Mouse (Mus musculus) MEL (cell line): ENCODE data around the gene Wfdc11. TPM values are rescaled to one million over a fixed set of nuclear protein-coding genes. Genes with fewer than 3 reads are reported as not detected.

ENCODE experiments used
- DNase-seq: peaks from one replicate; pipeline ENCODE4 v3.0.0; 2011; ENCODE audit warnings: low read depth, low spot score
- H3K27ac ChIP-seq: 2 replicates; pipeline ENCODE4 v1.5.1; 2012; ENCODE audit warnings: low read depth, mild to moderate bottlenecking, control low read depth, low read length, moderate library complexity; ENCODE audit not compliant: control insufficient read depth
- H3K27me3 ChIP-seq, 2 experiments: fragments of 150-350 bp in 1 of 2; sonication (generic) in 1 of 2; 2 replicates each; pipeline ENCODE4 v1.6.1; 2012; ENCODE audit warnings: low read length in 2 of 2, mild to moderate bottlenecking in 2 of 2, improper control_type of control experiment in 1 of 2, moderate library complexity in 1 of 2; ENCODE audit not compliant: insufficient read depth in 2 of 2, control insufficient read depth in 1 of 2
- H3K36me3 ChIP-seq, 2 experiments: 2 replicates each; pipeline ENCODE4 v1.6.1; 2012 to 2014; ENCODE audit warnings: low read length in 2 of 2, improper control_type of control experiment in 1 of 2, inconsistent platforms in 1 of 2, mild to moderate bottlenecking in 1 of 2; ENCODE audit not compliant: insufficient read depth in 2 of 2, control insufficient read depth in 1 of 2
- H3K4me1 ChIP-seq, 2 experiments: fragments of 150-350 bp in 1 of 2; sonication (generic) in 1 of 2; 2 replicates each; pipeline ENCODE4 v1.6.1; 2012; ENCODE audit warnings: low read length in 2 of 2, improper control_type of control experiment in 1 of 2, mild to moderate bottlenecking in 1 of 2; ENCODE audit not compliant: insufficient read depth in 2 of 2, control insufficient read depth in 1 of 2
- H3K4me3 ChIP-seq, 2 experiments: fragments of 150-350 bp in 1 of 2; sonication (generic) in 1 of 2; 2 replicates each; pipeline ENCODE4 v1.5.1; 2012; ENCODE audit warnings: low read depth in 2 of 2, low read length in 2 of 2, mild to moderate bottlenecking in 2 of 2, moderate library complexity in 2 of 2, control low read depth in 1 of 2, improper control_type of control experiment in 1 of 2; ENCODE audit not compliant: control insufficient read depth in 1 of 2, insufficient read depth in 1 of 2
- H3K79me2 ChIP-seq: 2 replicates; pipeline ENCODE4 v1.6.1; 2012; ENCODE audit warnings: mild to moderate bottlenecking, low read length, moderate library complexity; ENCODE audit not compliant: control insufficient read depth, poor library complexity, insufficient read depth
- H3K9ac ChIP-seq: 2 replicates; pipeline ENCODE4 v1.6.1; 2012; ENCODE audit warnings: low read depth, mild to moderate bottlenecking, control low read depth, low read length, moderate library complexity; ENCODE audit not compliant: control insufficient read depth, poor library complexity, severe bottlenecking
- H3K9me3 ChIP-seq: fragments of 150-350 bp; sonication (generic); replicated peaks from 2 replicates; pipeline ENCODE4 v1.6.1; 2012; ENCODE audit warnings: mild to moderate bottlenecking, low read length, improper control_type of control experiment, moderate library complexity; ENCODE audit not compliant: insufficient read depth
- BHLHE40 ChIP-seq: IDR thresholded peaks from 2 replicates; pipeline ENCODE4 v1.6.1; 2012; ENCODE audit warnings: low read depth, mild to moderate bottlenecking, inconsistent platforms, low read length, improper control_type of control experiment, borderline replicate concordance
- CHD1 ChIP-seq: IDR thresholded peaks from 2 replicates; pipeline ENCODE4 v1.6.1; 2012; ENCODE audit warnings: low read depth, mild to moderate bottlenecking, inconsistent platforms, low read length, improper control_type of control experiment
- CTCF ChIP-seq, 3 experiments: IDR thresholded peaks in 2 of 3; conservative IDR thresholded peaks in 1 of 3; 2 replicates each; pipeline ENCODE4 v1.5.1; 2011 to 2012; ENCODE audit warnings: low read length in 3 of 3, low read depth in 2 of 3, mild to moderate bottlenecking in 2 of 3, improper control_type of control experiment in 1 of 3, inconsistent platforms in 1 of 3, mixed read lengths in 1 of 3, moderate library complexity in 1 of 3; ENCODE audit not compliant: control insufficient read depth in 1 of 3, insufficient read depth in 1 of 3, poor library complexity in 1 of 3, severe bottlenecking in 1 of 3
- EP300 ChIP-seq, 2 experiments: IDR thresholded peaks; 2 replicates each; pipeline ENCODE4 v1.6.1; 2011; ENCODE audit warnings: improper control_type of control experiment in 2 of 2, low read length in 2 of 2, low read depth in 1 of 2, mild to moderate bottlenecking in 1 of 2
- ETS1 ChIP-seq: IDR thresholded peaks from 2 replicates; pipeline ENCODE4 v1.6.1; 2012; ENCODE audit warnings: low read depth, mild to moderate bottlenecking, inconsistent platforms, low read length, improper control_type of control experiment, moderate library complexity
- GABPA ChIP-seq: IDR thresholded peaks from 2 replicates; pipeline ENCODE4 v1.6.1; 2012; ENCODE audit warnings: low read depth, mild to moderate bottlenecking, inconsistent platforms, low read length, improper control_type of control experiment, moderate library complexity
- GATA1 ChIP-seq: IDR thresholded peaks from 2 replicates; pipeline ENCODE4 v1.6.1; 2011; ENCODE audit warnings: low read depth, low read length, improper control_type of control experiment
- MAX ChIP-seq: IDR thresholded peaks from 2 replicates; pipeline ENCODE4 v1.6.1; 2011; ENCODE audit warnings: low read length, improper control_type of control experiment
- MAZ ChIP-seq: IDR thresholded peaks from 2 replicates; pipeline ENCODE4 v1.6.1; 2012; ENCODE audit warnings: low read depth, mild to moderate bottlenecking, inconsistent platforms, low read length, improper control_type of control experiment
- MYB ChIP-seq: IDR thresholded peaks from 2 replicates; pipeline ENCODE4 v1.6.1; 2011; ENCODE audit warnings: mild to moderate bottlenecking, low read depth, low read length, improper control_type of control experiment
- NRF1 ChIP-seq: IDR thresholded peaks from 2 replicates; pipeline ENCODE4 v1.6.1; 2014; ENCODE audit warnings: low read depth, mild to moderate bottlenecking, inconsistent platforms, low read length, improper control_type of control experiment, moderate library complexity; ENCODE audit not compliant: poor library complexity, insufficient read depth, severe bottlenecking
- POLR2A ChIP-seq, 2 experiments: IDR thresholded peaks; 2 replicates each; pipeline ENCODE4 v1.6.1; 2011 to 2012; ENCODE audit warnings: low read length in 2 of 2, mild to moderate bottlenecking in 2 of 2, control low read depth in 1 of 2, improper control_type of control experiment in 1 of 2, low read depth in 1 of 2, moderate library complexity in 1 of 2; ENCODE audit not compliant: control insufficient read depth in 1 of 2, insufficient read depth in 1 of 2, poor library complexity in 1 of 2
- POLR2AphosphoS5 ChIP-seq: IDR thresholded peaks from 2 replicates; pipeline ENCODE4 v1.6.1; 2012; ENCODE audit warnings: low read depth, borderline replicate concordance, mild to moderate bottlenecking, inconsistent platforms, low read length, moderate library complexity, mixed read lengths
- RAD21 ChIP-seq: IDR thresholded peaks from 2 replicates; pipeline ENCODE4 v1.6.1; 2011; ENCODE audit warnings: mild to moderate bottlenecking, low read depth, low read length, improper control_type of control experiment
- RCOR1 ChIP-seq: IDR thresholded peaks from 2 replicates; pipeline ENCODE4 v1.6.1; 2012; ENCODE audit warnings: low read depth, mild to moderate bottlenecking, inconsistent platforms, low read length, improper control_type of control experiment
- SMC3 ChIP-seq: IDR thresholded peaks from 2 replicates; pipeline ENCODE4 v1.6.1; 2011; ENCODE audit warnings: low read depth, low read length, improper control_type of control experiment
- TBP ChIP-seq: IDR thresholded peaks from 2 replicates; pipeline ENCODE4 v1.8.0; 2011; ENCODE audit warnings: low read depth, low read length, improper control_type of control experiment
- TCF12 ChIP-seq: IDR thresholded peaks from 2 replicates; pipeline ENCODE4 v1.6.1; 2014; ENCODE audit warnings: low read depth, mild to moderate bottlenecking, inconsistent platforms, low read length, improper control_type of control experiment, moderate library complexity
- USF2 ChIP-seq, 2 experiments: IDR thresholded peaks; 2 replicates each; pipeline ENCODE4 v1.6.1; 2011 to 2012; ENCODE audit warnings: improper control_type of control experiment in 2 of 2, low read length in 2 of 2, borderline replicate concordance in 1 of 2, inconsistent platforms in 1 of 2, low read depth in 1 of 2, mild to moderate bottlenecking in 1 of 2; ENCODE audit not compliant: insufficient read depth in 1 of 2
- ZC3H11A ChIP-seq: IDR thresholded peaks from 2 replicates; pipeline ENCODE4 v1.6.1; 2012; ENCODE audit warnings: low read depth, mild to moderate bottlenecking, inconsistent platforms, low read length, improper control_type of control experiment
- ZKSCAN1 ChIP-seq: IDR thresholded peaks from 2 replicates; pipeline ENCODE4 v1.6.1; 2012; ENCODE audit warnings: low read depth, mild to moderate bottlenecking, inconsistent platforms, low read length, improper control_type of control experiment, moderate library complexity
- ZMIZ1 ChIP-seq: IDR thresholded peaks from 2 replicates; pipeline ENCODE4 v1.6.1; 2012; ENCODE audit warnings: low read depth, mild to moderate bottlenecking, inconsistent platforms, low read length, improper control_type of control experiment, moderate library complexity
- polyA plus RNA-seq, 2 experiments: library from polyadenylated mRNA; stranded (reverse) in 1 of 2; unstranded in 1 of 2; fragments of >175 nt in 1 of 2; fragments of >200 nt in 1 of 2; gene quantifications; 2 replicates each; pipeline versions ENCODE4 v1.2.1 to v1.2.4; 2012; ENCODE audit warnings: low replicate concordance in 2 of 2, low read depth in 1 of 2; ENCODE audit not compliant: insufficient read length in 2 of 2, insufficient read depth in 1 of 2, missing spikeins in 1 of 2
- total RNA-seq: library from RNA; depleted of rRNA; stranded (reverse); fragments of 300-350 nt; gene quantifications from 2 replicates; pipeline ENCODE4 v1.2.3, GENCODE M21; 2012

The Wfdc11 gene
- total and polyA plus RNA-seq, 3 experiments = not detected

GRCm38 (mm10) chr2:164684807-164685206 is 10.9 kb upstream of the Wfdc11 start, which contains the start of gene Wfdc13:
Gene Wfdc13, plus strand, starts transcription at chr2:164685107.
- no peaks in the 10 kb centered on the region; a peak in 1 of 4 replicates for H3K4me1 ChIP-seq
- no peak within 1 kb of the TSS for H3K4me3 ChIP-seq
- H3K27me3 ChIP-seq = peaks cover 6 to 10% of the 10 kb centered on the region in 2 experiments

GRCm38 (mm10) chr2:164679906-164680305 is 6.0 kb upstream of the Wfdc11 start:
- H3K36me3 ChIP-seq = peaks cover 0 to 17% of the 10 kb centered on the region in 2 experiments; a peak in 2 of 4 replicates
- peaks cover 19 to 20% of the 10 kb centered on the region in 2 experiments for H3K4me1 ChIP-seq
- no peak overlapping the region for H3K4me3 ChIP-seq
- no peak for TF ChIP-seq ZMIZ1
- no peak overlapping the region for H3K9ac ChIP-seq
- H3K27ac ChIP-seq = no peak overlapping the region
- no peak for DNase-seq
- H3K9me3 ChIP-seq = no peaks in the 10 kb centered on the region
- no peaks in the 10 kb centered on the region; the same call in 1 of the 2 replicates for H3K79me2 ChIP-seq
- no peaks in the 10 kb centered on the region; a peak in 1 of 4 replicates for H3K27me3 ChIP-seq

More at GRCm38 (mm10) chr2:164684807-164685206, 10.9 kb upstream of the Wfdc11 start, which contains the start of gene Wfdc13:
- no peak within 1 kb of the TSS for H3K9ac ChIP-seq
- H3K36me3 ChIP-seq = no peaks in the 10 kb centered on the region
- no peak within 1 kb of the TSS for H3K27ac ChIP-seq
- TF ChIP-seq ZC3H11A (no peak), POLR2A (IDR thresholded peaks at IDR 0.05; ENCODE audit: control insufficient read depth in 1 of 2, insufficient read depth in 1 of 2, low read depth in 1 of 2, low read length in 2 of 2, poor library complexity in 1 of 2) (no peak), CTCF (IDR thresholded peaks at IDR 0.05 in 2 of 3, conservative IDR thresholded peaks at IDR 0.05 in 1 of 3; ENCODE audit: control insufficient read depth in 1 of 3, insufficient read depth in 1 of 3, low read depth in 2 of 3, low read length in 3 of 3, poor library complexity in 1 of 3, severe bottlenecking in 1 of 3) (no peak), CHD1 (no peak), RCOR1 (no peak), TCF12 (no peak), ETS1 (no peak), ZMIZ1 (no peak), SMC3 (no peak), MYB (no peak), GATA1 (no peak)
- no peaks in the 10 kb centered on the region; the same call in 1 of the 2 replicates for H3K79me2 ChIP-seq
- no peak for DNase-seq
- H3K9me3 ChIP-seq = no peaks in the 10 kb centered on the region

DNA sequence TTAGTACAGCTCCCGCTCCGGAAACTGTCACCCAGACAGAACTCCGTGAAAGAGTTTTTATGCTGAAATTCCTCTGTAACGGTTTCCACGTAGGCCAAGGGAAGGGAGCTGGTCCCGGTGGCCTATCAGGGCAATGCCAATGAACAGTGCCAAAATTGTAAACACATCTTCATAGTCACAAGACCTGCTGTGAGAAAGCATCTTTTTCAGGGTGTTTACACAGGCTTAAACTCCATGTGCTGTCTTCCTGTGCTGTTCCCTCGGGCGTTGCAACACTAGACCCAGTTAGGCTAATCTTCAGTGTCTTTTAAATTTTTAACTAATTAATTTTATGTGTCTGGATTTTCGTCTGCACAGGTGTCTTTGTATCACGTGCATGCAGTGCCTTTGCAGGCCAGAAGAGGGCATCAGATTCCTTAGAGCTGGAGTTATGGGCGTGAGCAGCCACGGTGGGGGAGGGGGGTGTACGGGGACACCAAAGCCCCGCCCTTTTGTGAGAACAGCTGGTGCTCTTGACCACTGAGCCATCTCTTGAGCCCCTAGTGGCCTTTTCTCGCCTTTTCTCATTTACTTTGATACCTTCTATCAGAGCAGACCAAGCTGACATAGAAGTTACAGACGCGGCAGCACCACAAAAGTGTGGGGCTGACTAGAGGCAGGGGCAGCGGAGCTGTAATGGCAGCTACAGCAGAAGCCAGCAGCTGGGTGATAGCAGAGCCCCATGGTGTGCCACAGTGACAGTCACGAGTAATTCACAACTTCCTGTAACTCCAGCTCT is 5.2 kb upstream of the Wfdc11 start:
- H3K36me3 ChIP-seq = peaks cover 0 to 17% of the 10 kb centered on the region in 2 experiments; a peak in 2 of 4 replicates
- DNase-seq = peak; percentile 37
- no peaks in the 10 kb centered on the region for H3K9me3 ChIP-seq
- no peak overlapping the region for H3K27ac ChIP-seq
- H3K9ac ChIP-seq = no peak overlapping the region
- peaks cover 19 to 20% of the 10 kb centered on the region in 2 experiments for H3K4me1 ChIP-seq
- H3K4me3 ChIP-seq = peak overlapping the region; percentile 13 to 21; a peak in 2 of 4 replicates
- H3K27me3 ChIP-seq = no peaks in the 10 kb centered on the region; a peak in 1 of 4 replicates
- no peaks in the 10 kb centered on the region; the same call in 1 of the 2 replicates for H3K79me2 ChIP-seq
- TF ChIP-seq NRF1 (no peak), ZC3H11A (no peak), POLR2AphosphoS5 (no peak), RCOR1 (peak; percentile 50), SMC3 (no peak), USF2 (IDR thresholded peaks at IDR 0.05; ENCODE audit: borderline replicate concordance in 1 of 2, insufficient read depth in 1 of 2, low read depth in 1 of 2, low read length in 2 of 2) (no peak), CHD1 (no peak), TBP (no peak), MAX (no peak), RAD21 (no peak; the same call in 1 of the 2 replicates), BHLHE40 (peak; percentile 87), EP300 (IDR thresholded peaks at IDR 0.05; ENCODE audit: low read depth in 1 of 2, low read length in 2 of 2) (no peak), CTCF (IDR thresholded peaks at IDR 0.05 in 2 of 3, conservative IDR thresholded peaks at IDR 0.05 in 1 of 3; ENCODE audit: control insufficient read depth in 1 of 3, insufficient read depth in 1 of 3, low read depth in 2 of 3, low read length in 3 of 3, poor library complexity in 1 of 3, severe bottlenecking in 1 of 3) (peak in 2 of 3 experiments; percentile 25 to 51; a peak in 5 of 6 replicates), MAZ (no peak), ZKSCAN1 (no peak), GABPA (no peak)
